Mouse (Mus musculus) embryonic facial prominence, embryonic 14.5 days (tissue): ENCODE data around the gene Elfn1. TPM values are rescaled to one million over a fixed set of nuclear protein-coding genes. Genes with fewer than 3 reads are reported as not detected.

Experiments
- ATAC-seq: fragments of 200-750 bp; cut with Nextera tagmentation; 2 replicates; pipeline ENCODE4 v1.8.0; 2017; ENCODE audit warnings: low read depth, moderate number of reproducible peaks, moderate TSS enrichment
- DNase-seq: peaks from one replicate; pipeline ENCODE4 v3.0.0-alpha.2; 2015; ENCODE audit warnings: low spot score
- H3K27ac ChIP-seq: fragments of 300-500 bp; sonication (generic); replicated peaks from 2 replicates; pipeline ENCODE4 v1.5.1; 2014; ENCODE audit warnings: low read depth, mild to moderate bottlenecking, low read length, moderate library complexity
- H3K27me3 ChIP-seq: fragments of 300-500 bp; sonication (generic); replicated peaks from 2 replicates; pipeline ENCODE4 v1.6.1; 2014; ENCODE audit warnings: low read length; ENCODE audit not compliant: control insufficient read depth, insufficient read depth
- H3K36me3 ChIP-seq: fragments of 300-500 bp; sonication (generic); 2 replicates; pipeline ENCODE4 v1.6.1; 2014; ENCODE audit warnings: low read length, mixed read lengths; ENCODE audit not compliant: control insufficient read depth, insufficient read depth
- H3K4me1 ChIP-seq: fragments of 300-500 bp; sonication (generic); 2 replicates; pipeline ENCODE4 v1.6.1; 2014; ENCODE audit warnings: antibody characterized with exemption, low read length; ENCODE audit not compliant: control insufficient read depth, insufficient read depth
- H3K4me2 ChIP-seq: fragments of 300-500 bp; sonication (generic); 2 replicates; pipeline ENCODE4 v1.6.1; 2014; ENCODE audit warnings: low read depth, mild to moderate bottlenecking, low read length, moderate library complexity, mixed read lengths
- H3K4me3 ChIP-seq: fragments of 300-500 bp; sonication (generic); 2 replicates; pipeline ENCODE4 v1.5.1; 2014; ENCODE audit warnings: low read depth, mild to moderate bottlenecking, low read length
- H3K9ac ChIP-seq: fragments of 300-500 bp; sonication (generic); 2 replicates; pipeline ENCODE4 v1.6.1; 2014; ENCODE audit warnings: low read depth, mild to moderate bottlenecking, low read length, moderate library complexity, mixed read lengths
- H3K9me3 ChIP-seq: fragments of 300-500 bp; sonication (generic); 2 replicates; pipeline ENCODE4 v1.6.1; 2016; ENCODE audit warnings: low read length; ENCODE audit not compliant: control insufficient read depth
- whole genome bisulfite sequencing: fragments of 180-500 bp; shearing (Covaris S2); extraction: QIAGEN DNeasy Blood & Tissue Kit; methylation state at CpG from one replicate; pipeline ENCODE4 v1.1.7; 2014; 5-methylcytosine and 5-hydroxymethylcytosine counted together
- polyA plus RNA-seq: library from polyadenylated mRNA; unstranded; fragments of >200 nt; fragmentation: Nextera tagmentation; extraction: Ambion mirVana; gene quantifications from 2 replicates; pipeline ENCODE4 v1.2.1, GENCODE M21; 2014

Elfn1 gene
- polyA plus RNA-seq, 1 experiment from 2014 or later, result 1.3 TPM

DNA sequence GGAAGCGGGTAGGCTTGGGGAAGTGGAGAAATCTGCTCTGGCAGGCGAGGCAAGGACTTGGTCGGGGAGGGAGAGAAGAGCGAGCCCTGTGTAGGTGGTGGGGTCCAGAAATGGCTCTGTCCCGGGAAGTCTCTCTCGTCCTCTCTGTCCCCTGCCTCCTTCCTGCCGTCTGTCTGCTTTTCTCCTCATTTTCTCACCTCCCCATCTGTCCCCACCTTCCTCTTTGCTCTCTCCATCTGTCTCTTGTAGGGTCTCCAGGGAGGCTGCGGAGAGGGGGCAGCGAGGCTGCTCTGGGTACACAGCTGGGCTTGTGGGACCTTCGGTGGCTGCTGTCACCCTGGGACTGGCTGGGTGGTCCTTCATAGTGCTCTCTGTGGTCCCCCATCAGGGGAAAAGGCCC, 18.4 kb upstream of the Elfn1 start:
- H3K36me3 ChIP-seq, result no peaks in the 10 kb centered on the region
- H3K9ac ChIP-seq, result no peak overlapping the region
- H3K27me3 ChIP-seq, result no peaks in the 10 kb centered on the region
- H3K4me2 ChIP-seq, result no peak overlapping the region
- ATAC-seq (no peak), DNase-seq (no peak)
- H3K27ac ChIP-seq, result no peak overlapping the region
- H3K9me3 ChIP-seq, result no peaks in the 10 kb centered on the region
- H3K4me1 ChIP-seq, result peaks cover 21% of the 10 kb centered on the region
- no peak overlapping the region for H3K4me3 ChIP-seq
- 39% methylated on average over 9 of the region's 10 CpGs for WGBS

DNA sequence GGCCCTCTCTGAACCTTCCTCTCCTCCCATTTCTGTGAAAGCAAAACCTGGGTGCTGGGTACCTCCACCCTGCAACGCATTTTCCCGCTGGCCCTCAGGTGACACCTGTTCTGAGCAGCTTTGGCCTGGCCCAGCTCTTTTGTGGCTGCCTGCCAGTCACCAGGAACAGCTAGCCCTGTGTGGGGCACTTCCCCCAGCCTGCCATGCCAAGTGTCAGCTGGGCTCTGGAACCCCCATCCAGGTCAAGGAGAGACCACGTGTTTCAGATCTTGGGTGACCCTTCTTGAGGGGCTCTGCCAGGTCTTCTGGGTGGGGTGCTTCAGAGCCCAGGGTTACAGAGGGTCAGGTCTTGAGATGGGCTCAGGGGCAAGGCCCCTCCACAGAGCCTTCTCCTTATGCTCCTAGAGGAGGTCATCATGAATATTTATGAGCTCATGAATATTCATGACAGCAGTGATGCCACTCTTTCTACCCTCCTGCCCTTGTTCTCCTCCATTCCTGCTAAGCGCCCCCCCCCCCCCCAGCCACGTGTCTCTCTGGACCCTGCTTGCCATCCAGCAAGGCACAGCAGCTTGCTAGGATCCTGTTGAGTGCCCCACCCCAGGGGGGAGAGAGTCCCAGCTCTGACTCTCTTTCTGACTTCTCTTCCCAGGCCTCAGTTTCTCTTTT, 15.3 kb upstream of the Elfn1 start:
- ATAC-seq (no peak), DNase-seq (no peak)
- 0 out of 2 replicates have a peak overlapping the region, but pooled peaks have one; percentile 44 for H3K27ac ChIP-seq
- peaks cover 21% of the 10 kb centered on the region for H3K4me1 ChIP-seq
- H3K9me3 ChIP-seq, result no peaks in the 10 kb centered on the region
- no peak overlapping the region for H3K4me3 ChIP-seq
- 35% methylated on average over 4 of the region's 5 CpGs for WGBS
- H3K4me2 ChIP-seq, result no peak overlapping the region
- no peak overlapping the region for H3K9ac ChIP-seq
- H3K27me3 ChIP-seq, result no peaks in the 10 kb centered on the region
- H3K36me3 ChIP-seq, result no peaks in the 10 kb centered on the region

DNA sequence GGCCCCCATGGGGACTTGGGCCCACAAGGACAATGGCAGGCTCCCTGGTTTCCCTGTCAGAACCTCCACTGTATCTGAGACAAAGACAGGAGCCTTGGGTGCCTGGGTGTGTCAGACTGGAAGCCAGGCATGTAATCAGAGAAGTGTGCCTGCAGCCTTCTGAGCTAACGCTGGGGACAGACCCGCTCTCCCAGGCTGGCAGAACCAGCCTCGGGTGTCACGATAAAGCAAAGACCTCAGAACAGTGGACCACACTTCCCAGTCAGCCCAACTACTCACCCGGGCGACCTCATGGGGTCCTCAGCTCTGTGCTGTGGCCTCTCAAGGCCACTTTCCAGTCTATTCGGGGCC, 14.8 kb upstream of the Elfn1 start:
- peak; percentile 61; the same call in 1 of the 2 replicates for ATAC-seq
- Histone ChIP-seq H3K27me3 (no peaks in the 10 kb centered on the region), H3K36me3 (no peaks in the 10 kb centered on the region), H3K4me2 (no peak overlapping the region), H3K9me3 (no peaks in the 10 kb centered on the region), H3K4me1 (peaks cover 21% of the 10 kb centered on the region), H3K4me3 (no peak overlapping the region), H3K27ac (0 out of 2 replicates have a peak overlapping the region, but pooled peaks have one; percentile 44), H3K9ac (0 out of 2 replicates have a peak overlapping the region, but pooled peaks have one; percentile 37)
- WGBS, result 22% methylated on average over 7 of the region's 7 CpGs
- DNase-seq, result peak; percentile 54

DNA sequence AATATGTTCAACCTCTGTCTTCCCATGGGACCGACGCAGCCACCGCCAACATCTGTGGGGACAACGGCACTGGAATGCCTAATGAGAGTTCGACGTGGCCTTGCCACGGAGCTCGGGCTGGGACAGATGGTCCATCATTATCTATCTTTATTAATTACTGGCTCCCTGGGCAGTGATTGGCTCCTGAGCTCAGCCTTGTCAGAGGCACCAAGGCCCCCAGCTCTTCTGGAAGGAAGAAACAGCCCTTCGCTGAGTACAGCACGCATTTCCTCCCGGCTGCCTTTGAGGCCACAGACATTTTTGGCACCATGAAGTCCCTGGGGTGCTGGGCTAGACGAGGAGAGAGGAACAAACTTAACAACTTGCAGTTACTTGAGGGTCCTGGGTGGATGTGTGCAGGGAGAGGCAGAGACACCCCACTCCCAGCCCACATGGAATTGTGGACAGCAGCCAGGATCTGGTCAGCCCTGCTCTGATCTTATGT, 13.7 kb upstream of the Elfn1 start:
- ATAC-seq (peak; percentile 21; the same call in 1 of the 2 replicates), DNase-seq (peak; percentile 72)
- H3K9me3 ChIP-seq, result no peaks in the 10 kb centered on the region
- H3K27me3 ChIP-seq, result no peaks in the 10 kb centered on the region
- H3K27ac ChIP-seq, result no peak overlapping the region
- H3K4me1 ChIP-seq, result peaks cover 21% of the 10 kb centered on the region
- no peak overlapping the region for H3K4me2 ChIP-seq
- no peak overlapping the region for H3K4me3 ChIP-seq
- H3K36me3 ChIP-seq, result no peaks in the 10 kb centered on the region
- 41% methylated on average over 12 of the region's 12 CpGs for WGBS
- H3K9ac ChIP-seq, result no peak overlapping the region

DNA sequence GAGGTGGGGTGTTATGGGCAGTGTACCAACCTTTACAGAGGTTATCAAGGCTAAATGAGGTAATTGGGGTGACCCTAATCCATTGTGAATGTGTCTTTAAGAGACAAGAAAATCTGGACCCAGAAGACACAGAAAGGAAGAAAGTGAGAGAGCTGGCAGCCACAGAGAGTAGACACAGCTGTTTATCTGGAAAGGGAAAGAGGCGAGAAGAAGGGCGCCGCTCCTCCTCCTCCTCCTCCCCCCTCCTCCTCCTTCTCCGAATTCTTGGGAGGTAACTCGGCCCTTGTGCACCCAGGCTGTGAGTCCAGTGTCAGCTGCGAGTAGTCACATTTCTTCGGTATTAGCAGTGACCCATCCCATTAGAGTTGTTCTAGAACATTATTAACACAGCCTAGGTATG, 8.7 kb upstream of the Elfn1 start:
- no peaks in the 10 kb centered on the region for H3K27me3 ChIP-seq

DNA sequence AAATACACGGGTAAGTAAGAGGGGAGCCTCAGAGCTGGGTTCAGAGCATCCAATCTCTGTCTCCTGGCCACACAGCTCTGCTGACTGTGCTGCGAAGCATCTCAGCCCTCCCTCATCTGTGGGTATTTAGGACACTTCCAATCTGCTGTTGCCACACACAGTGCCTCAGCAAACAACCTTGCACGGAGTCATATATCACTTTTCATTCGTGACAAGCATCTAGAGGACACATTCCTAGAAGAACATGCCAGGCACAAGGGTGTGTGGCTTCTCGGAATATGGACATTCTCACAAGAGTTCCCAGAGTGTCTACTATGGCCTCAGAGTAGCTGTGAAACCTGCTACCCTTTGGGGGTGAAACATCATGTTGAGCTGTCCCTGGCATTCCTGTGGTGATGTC, 2.6 kb upstream of the Elfn1 start:
- no peak overlapping the region for H3K27ac ChIP-seq
- no peaks in the 10 kb centered on the region for H3K36me3 ChIP-seq
- WGBS, result 55% methylated on average over 5 of the region's 5 CpGs
- 0 out of 2 replicates have a peak, but pooled peaks cover 4% of the 10 kb centered on the region for H3K4me1 ChIP-seq
- H3K9ac ChIP-seq, result no peak overlapping the region
- H3K27me3 ChIP-seq, result peaks cover 45% of the 10 kb centered on the region
- H3K9me3 ChIP-seq, result no peaks in the 10 kb centered on the region
- H3K4me2 ChIP-seq, result no peak overlapping the region
- ATAC-seq (no peak), DNase-seq (no peak)
- H3K4me3 ChIP-seq, result no peak overlapping the region

More for the DNA sequence above, 8.7 kb upstream of the Elfn1 start:
- ATAC-seq (no peak), DNase-seq (no peak)
- Histone ChIP-seq H3K4me1 (peaks cover 3% of the 10 kb centered on the region; the same call in 1 of the 2 replicates), H3K4me3 (no peak overlapping the region), H3K4me2 (no peak overlapping the region), H3K9me3 (no peaks in the 10 kb centered on the region), H3K9ac (no peak overlapping the region), H3K36me3 (no peaks in the 10 kb centered on the region), H3K27ac (no peak overlapping the region)
- 41% methylated on average over 6 of the region's 7 CpGs for WGBS

DNA sequence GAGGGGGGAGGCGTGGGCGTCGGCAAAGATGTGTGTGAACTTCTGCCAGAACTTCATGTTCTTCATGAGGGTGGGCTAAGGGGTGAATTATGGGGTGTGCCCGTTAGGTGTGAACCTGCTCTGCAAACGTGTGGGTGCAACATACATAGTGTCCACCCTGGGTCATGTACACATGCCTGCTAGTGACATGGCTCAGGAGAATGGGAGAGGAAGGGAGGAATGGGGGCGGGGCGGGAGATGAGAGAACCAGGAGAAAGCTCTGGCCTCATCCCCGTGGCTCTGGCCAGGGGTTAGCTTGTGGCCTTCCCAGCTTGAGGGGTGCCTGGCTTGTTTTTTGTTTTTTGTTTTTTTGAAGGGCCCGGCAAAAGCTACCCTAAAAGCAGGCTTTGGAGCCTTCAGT, 1.2 kb upstream of the Elfn1 start:
- DNase-seq (no peak), ATAC-seq (no peak)
- no peak overlapping the region for H3K4me3 ChIP-seq
- H3K4me1 ChIP-seq, result 0 out of 2 replicates have a peak, but pooled peaks cover 4% of the 10 kb centered on the region
- 41% methylated on average over 9 of the region's 9 CpGs for WGBS
- no peaks in the 10 kb centered on the region for H3K36me3 ChIP-seq
- H3K27me3 ChIP-seq, result peaks cover 58% of the 10 kb centered on the region
- H3K4me2 ChIP-seq, result no peak overlapping the region
- H3K9me3 ChIP-seq, result no peaks in the 10 kb centered on the region
- no peak overlapping the region for H3K27ac ChIP-seq
- no peak overlapping the region for H3K9ac ChIP-seq

DNA sequence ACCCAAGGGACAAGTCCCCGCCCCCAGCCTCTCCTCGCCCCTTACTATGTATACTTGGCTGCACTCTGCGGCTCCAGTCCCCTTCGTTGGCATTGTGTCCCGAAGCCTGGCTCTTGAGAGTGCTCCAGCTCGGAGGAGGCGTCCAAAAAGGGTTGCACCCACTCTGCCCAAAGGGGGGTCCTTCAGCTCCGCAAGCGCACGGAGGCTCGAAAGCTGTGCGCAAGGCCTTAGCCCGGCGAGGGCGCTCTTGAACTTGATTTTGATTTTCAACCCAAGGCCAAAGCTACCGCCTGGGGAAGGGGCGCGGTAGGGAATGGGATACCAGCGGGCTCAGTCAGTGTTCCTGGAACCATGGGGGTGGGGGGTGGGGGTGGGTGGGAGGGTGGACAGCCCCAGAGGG, 502 bp upstream of the Elfn1 start:
- DNase-seq (peak; percentile 89), ATAC-seq (peak; percentile 51; the same call in 1 of the 2 replicates)
- no peak overlapping the region for H3K27ac ChIP-seq
- H3K9ac ChIP-seq, result peak overlapping the region; percentile 55; the same call in 1 of the 2 replicates
- WGBS, result 2% methylated on average over 16 of the region's 19 CpGs
- H3K9me3 ChIP-seq, result no peaks in the 10 kb centered on the region
- peaks cover 4% of the 10 kb centered on the region; the same call in 1 of the 2 replicates for H3K4me1 ChIP-seq
- no peaks in the 10 kb centered on the region for H3K36me3 ChIP-seq
- peak overlapping the region; percentile 94 for H3K4me2 ChIP-seq
- H3K4me3 ChIP-seq, result peak overlapping the region; percentile 58
- peaks cover 66% of the 10 kb centered on the region for H3K27me3 ChIP-seq
